Mouse (Mus musculus) liver, postnatal 0 days (tissue): Measurements from ENCODE around the gene Dcpp3. TPM values are rescaled to one million over a fixed set of nuclear protein-coding genes. Genes with fewer than 3 reads are reported as not detected.

ENCODE experiments used
- ATAC-seq: fragments of 200-750 bp; cut with Nextera tagmentation; 2 replicates; pipeline ENCODE4 v1.8.0; 2017; ENCODE audit warnings: mild to moderate bottlenecking, moderate library complexity
- DNase-seq: peaks from one replicate; pipeline ENCODE4 v3.0.0-alpha.2; 2016
- H3K27ac ChIP-seq: fragments of 300-500 bp; sonication (generic); 2 replicates; pipeline ENCODE4 v1.5.1; 2014; ENCODE audit warnings: antibody characterized with exemption, moderate library complexity, mild to moderate bottlenecking, low read depth
- H3K27me3 ChIP-seq: fragments of 300-500 bp; sonication (generic); 2 replicates; pipeline ENCODE4 v1.6.1; 2014; ENCODE audit warnings: low read length, control low read depth, mixed read lengths; ENCODE audit not compliant: insufficient read depth
- H3K36me3 ChIP-seq: fragments of 300-500 bp; sonication (generic); replicated peaks from 2 replicates; pipeline ENCODE4 v1.6.1; 2014; ENCODE audit warnings: mild to moderate bottlenecking, control low read depth, low read length, moderate library complexity, mixed read lengths; ENCODE audit not compliant: insufficient read depth
- H3K4me1 ChIP-seq: fragments of 300-500 bp; sonication (generic); 2 replicates; pipeline ENCODE4 v1.6.1; 2014; ENCODE audit warnings: antibody characterized with exemption, mild to moderate bottlenecking, control low read depth; ENCODE audit not compliant: insufficient read depth
- H3K4me2 ChIP-seq: fragments of 300-500 bp; sonication (generic); 2 replicates; pipeline ENCODE4 v1.6.1; 2014; ENCODE audit warnings: low read depth, mild to moderate bottlenecking, low read length, moderate library complexity, mixed read lengths
- H3K4me3 ChIP-seq: fragments of 300-500 bp; sonication (generic); 2 replicates; pipeline ENCODE4 v1.5.1; 2014; ENCODE audit warnings: low read depth, low read length
- H3K9ac ChIP-seq: fragments of 300-500 bp; sonication (generic); replicated peaks from 2 replicates; pipeline ENCODE4 v1.6.1; 2014; ENCODE audit warnings: mild to moderate bottlenecking, moderate library complexity
- H3K9me3 ChIP-seq: fragments of 300-500 bp; sonication (generic); 2 replicates; pipeline ENCODE4 v1.6.1; 2016; ENCODE audit warnings: mild to moderate bottlenecking, control low read depth, low read length, mixed read lengths
- CTCF ChIP-seq: sonication (generic); IDR thresholded peaks from 2 replicates; pipeline ENCODE4 v1.5.1; 2016; ENCODE audit warnings: antibody characterized with exemption, low read depth
- EP300 ChIP-seq: IDR thresholded peaks from 2 replicates; pipeline ENCODE4 v1.6.1; 2016; ENCODE audit warnings: antibody characterized with exemption, low read depth, mild to moderate bottlenecking
- WGBS: fragments of 180-500 bp; shearing (Covaris S2); extraction: QIAGEN DNeasy Blood & Tissue Kit; methylation state at CpG from one replicate; pipeline ENCODE4 v1.1.7; 2014; ENCODE audit not compliant: insufficient replicate concordance; 5-methylcytosine and 5-hydroxymethylcytosine counted together
- polyA plus RNA-seq: library from polyadenylated mRNA; unstranded; fragments of >200 nt; fragmentation: Nextera tagmentation; extraction: Ambion mirVana; gene quantifications from 2 replicates; pipeline ENCODE4 v1.2.1, GENCODE M21; 2015

Dcpp3 gene
- polyA plus RNA-seq, 1 experiment from 2014 or later = not detected

GRCm38 (mm10) chr17:23955174-23955573, 37.9 kb downstream of the Dcpp3 start, which contains the start of gene Sbpl:
Gene Sbpl (minus strand): TSS chr17:23955274.
- Histone ChIP-seq H3K9me3 (no peaks in the 10 kb centered on the region), H3K4me2 (no peak within 1 kb of the TSS), H3K9ac (no peak within 1 kb of the TSS), H3K27ac (no peak within 1 kb of the TSS), H3K36me3 (no peaks in the 10 kb centered on the region), H3K4me3 (no peak within 1 kb of the TSS), H3K27me3 (no peaks in the 10 kb centered on the region), H3K4me1 (no peaks in the 10 kb centered on the region)
- no peak for ATAC-seq
- WGBS = 70% methylated on average over 5 of the region's 5 CpGs
- no peak for DNase-seq
- TF ChIP-seq CTCF = no peak
- no peak for TF ChIP-seq EP300

GRCm38 (mm10) chr17:23960084-23960738, 43.0 kb downstream of the Dcpp3 start:
- Histone ChIP-seq H3K4me2 (no peak overlapping the region), H3K36me3 (no peaks in the 10 kb centered on the region), H3K27ac (no peak overlapping the region), H3K4me1 (no peaks in the 10 kb centered on the region), H3K9ac (no peak overlapping the region), H3K4me3 (no peak overlapping the region), H3K27me3 (no peaks in the 10 kb centered on the region), H3K9me3 (no peaks in the 10 kb centered on the region)
- ATAC-seq = peak; percentile 64; the same call in 1 of the 2 replicates
- DNase-seq = peak; percentile 77
- peak; percentile 98 for TF ChIP-seq CTCF
- TF ChIP-seq EP300 = no peak
- WGBS = 32% methylated on average over 3 of the region's 3 CpGs

- Histone ChIP-seq H3K4me1 (no peaks in the 10 kb centered on the region), H3K27me3 (no peaks in the 10 kb centered on the region), H3K4me3 (no peak overlapping the region), H3K36me3 (no peaks in the 10 kb centered on the region), H3K9ac (no peak overlapping the region), H3K27ac (no peak overlapping the region), H3K4me2 (no peak overlapping the region), H3K9me3 (no peaks in the 10 kb centered on the region)
- ATAC-seq (no peak), DNase-seq (no peak)
- TF ChIP-seq CTCF (no peak), EP300 (no peak)
- WGBS = 56% methylated on average over 4 of the region's 4 CpGs
Measured at GRCm38 (mm10) chr17:23961573-23962122, 44.4 kb downstream of the Dcpp3 start.

GRCm38 (mm10) chr17:23965805-23966425, 48.7 kb downstream of the Dcpp3 start:
- TF ChIP-seq CTCF (no peak), EP300 (no peak)
- no peaks in the 10 kb centered on the region for H3K27me3 ChIP-seq
- DNase-seq = no peak
- WGBS = 47% methylated on average over 6 of the region's 6 CpGs
- H3K4me2 ChIP-seq = no peak overlapping the region
- no peak overlapping the region for H3K27ac ChIP-seq
- H3K9me3 ChIP-seq = no peaks in the 10 kb centered on the region
- H3K4me1 ChIP-seq = no peaks in the 10 kb centered on the region
- no peak overlapping the region for H3K9ac ChIP-seq
- no peak for ATAC-seq
- no peaks in the 10 kb centered on the region for H3K36me3 ChIP-seq
- no peak overlapping the region for H3K4me3 ChIP-seq

GRCm38 (mm10) chr17:23966658-23967401, 49.6 kb downstream of the Dcpp3 start:
- no peaks in the 10 kb centered on the region for H3K36me3 ChIP-seq
- ATAC-seq (peak; percentile 78), DNase-seq (peak; percentile 21)
- H3K4me1 ChIP-seq = no peaks in the 10 kb centered on the region
- 48% methylated on average over 10 of the region's 10 CpGs for WGBS
- no peak overlapping the region for H3K4me2 ChIP-seq
- no peaks in the 10 kb centered on the region for H3K9me3 ChIP-seq
- H3K27me3 ChIP-seq = no peaks in the 10 kb centered on the region
- H3K27ac ChIP-seq = no peak overlapping the region
- TF ChIP-seq EP300 = no peak
- TF ChIP-seq CTCF = no peak
- no peak overlapping the region for H3K9ac ChIP-seq
- no peak overlapping the region for H3K4me3 ChIP-seq

DNA sequence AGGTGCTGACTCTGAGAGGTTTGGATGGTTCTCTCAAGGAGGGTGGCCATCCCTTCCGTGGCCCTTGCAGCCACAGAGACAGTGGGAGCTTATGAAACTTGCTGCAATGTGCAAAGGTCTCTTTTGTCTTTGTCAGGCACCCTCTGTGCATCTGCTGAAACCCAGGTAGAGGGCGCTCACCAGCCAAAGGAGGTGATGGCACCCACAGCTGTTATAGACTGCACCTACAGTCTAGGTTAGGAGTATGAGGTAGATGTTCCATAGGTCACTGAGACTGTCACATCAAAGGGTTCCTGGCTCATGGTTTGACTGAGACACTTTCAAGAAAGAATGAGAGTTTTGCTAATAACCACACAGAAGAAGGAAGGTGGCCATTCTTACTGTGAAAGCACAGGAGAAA, 51.5 kb downstream of the Dcpp3 start:
- Histone ChIP-seq H3K27me3 (no peaks in the 10 kb centered on the region), H3K9me3 (no peaks in the 10 kb centered on the region), H3K9ac (no peak overlapping the region), H3K4me2 (no peak overlapping the region), H3K36me3 (no peaks in the 10 kb centered on the region), H3K4me3 (no peak overlapping the region), H3K4me1 (no peaks in the 10 kb centered on the region), H3K27ac (no peak overlapping the region)
- WGBS = 50% methylated on average over 2 of the region's 2 CpGs
- TF ChIP-seq EP300 = no peak
- TF ChIP-seq CTCF = peak; percentile 19; the same call in 1 of the 2 replicates
- no peak for DNase-seq
- no peak for ATAC-seq

Other genes starting within 250 kb of the Dcpp3 start
- gene Hcfc1r1, start 243.9 kb upstream of the Dcpp3 start, polyA plus RNA-seq = 26.6 and 28.6 TPM in 2 replicates
- gene Thoc6, start 243.6 kb upstream of the Dcpp3 start, polyA plus RNA-seq = 8.5 and 10.3 TPM in 2 replicates
- 28.1 and 29.7 TPM in 2 replicates for gene Tnfrsf12a, start 240.0 kb upstream of the Dcpp3 start, polyA plus RNA-seq
- gene Cldn6, start 238.2 kb upstream of the Dcpp3 start, polyA plus RNA-seq = 0.94 and 1.3 TPM in 2 replicates
- 0.09 and 0.12 TPM in 2 replicates for gene Cldn9, start 233.4 kb upstream of the Dcpp3 start, polyA plus RNA-seq
- not detected in 2 replicates for gene 1520401A03Rik, start 194.7 kb upstream of the Dcpp3 start, polyA plus RNA-seq
- gene Pkmyt1, start 191.1 kb upstream of the Dcpp3 start, polyA plus RNA-seq = 12.5 and 13.9 TPM in 2 replicates
- gene Paqr4, start 176.6 kb upstream of the Dcpp3 start, polyA plus RNA-seq = 4.0 and 4.3 TPM in 2 replicates
- gene Kremen2, start 171.6 kb upstream of the Dcpp3 start, polyA plus RNA-seq = not detected in 2 replicates
- 11.9 TPM in 2 replicates for gene Flywch1, start 145.9 kb upstream of the Dcpp3 start, polyA plus RNA-seq
- 2.3 and 2.4 TPM in 2 replicates for gene Flywch2, start 131.4 kb upstream of the Dcpp3 start, polyA plus RNA-seq
- gene Srrm2, start 126.9 kb upstream of the Dcpp3 start, polyA plus RNA-seq = 132 and 137 TPM in 2 replicates
- 458 and 460 TPM in 2 replicates for gene Elob, start 88.3 kb upstream of the Dcpp3 start, polyA plus RNA-seq
- not detected in 2 replicates for gene Prss33, start 81.4 kb upstream of the Dcpp3 start, polyA plus RNA-seq
- not detected in 2 replicates for gene Prss32, start 73.6 kb upstream of the Dcpp3 start, polyA plus RNA-seq
- 0.06 and 0.25 TPM in 2 replicates for gene Prss41, start 73.3 kb upstream of the Dcpp3 start, polyA plus RNA-seq
- gene Prss21, start 49.4 kb upstream of the Dcpp3 start, polyA plus RNA-seq = not detected in 2 replicates
- gene Dcpp1, start 36.6 kb upstream of the Dcpp3 start, polyA plus RNA-seq = not detected in 2 replicates
- gene Dcpp2, start 36.6 kb upstream of the Dcpp3 start, polyA plus RNA-seq = not detected in 2 replicates
- not detected in 2 replicates for gene Sbp, start 24.2 kb downstream of the Dcpp3 start, polyA plus RNA-seq
- gene Sbpl, start 37.8 kb downstream of the Dcpp3 start, polyA plus RNA-seq = not detected in 2 replicates
- gene Prss30, start 63.1 kb downstream of the Dcpp3 start, polyA plus RNA-seq = 0.09 and 0.14 TPM in 2 replicates
- not detected in 2 replicates for gene Prss22, start 80.6 kb downstream of the Dcpp3 start, polyA plus RNA-seq
- gene Prss27, start 120.7 kb downstream of the Dcpp3 start, polyA plus RNA-seq = not detected in 2 replicates
- gene Kctd5, start 156.0 kb downstream of the Dcpp3 start, polyA plus RNA-seq = 6.8 and 7.7 TPM in 2 replicates
- gene Pdpk1, start 233.5 kb downstream of the Dcpp3 start, polyA plus RNA-seq = 19.3 and 20.5 TPM in 2 replicates
- gene Amdhd2, start 246.3 kb downstream of the Dcpp3 start, polyA plus RNA-seq = 18.5 and 20.0 TPM in 2 replicates